Mouse (Mus musculus) MEL (cell line): Measurements from ENCODE around the gene Csad.

Experiments used
- BHLHE40 ChIP-seq: IDR thresholded peaks from 2 replicates; pipeline ENCODE4 v1.6.1; 2012; ENCODE audit warnings: low read depth, mild to moderate bottlenecking, inconsistent platforms, low read length, improper control_type of control experiment, borderline replicate concordance
- CHD1 ChIP-seq: IDR thresholded peaks from 2 replicates; pipeline ENCODE4 v1.6.1; 2012; ENCODE audit warnings: low read depth, mild to moderate bottlenecking, inconsistent platforms, low read length, improper control_type of control experiment
- CTCF ChIP-seq, 3 experiments: IDR thresholded peaks in 2 of 3; conservative IDR thresholded peaks in 1 of 3; 2 replicates each; pipeline ENCODE4 v1.5.1; 2011 to 2012; ENCODE audit warnings: low read length in 3 of 3, low read depth in 2 of 3, mild to moderate bottlenecking in 2 of 3, improper control_type of control experiment in 1 of 3, inconsistent platforms in 1 of 3, mixed read lengths in 1 of 3, moderate library complexity in 1 of 3; ENCODE audit not compliant: control insufficient read depth in 1 of 3, insufficient read depth in 1 of 3, poor library complexity in 1 of 3, severe bottlenecking in 1 of 3
- EP300 ChIP-seq, 2 experiments: IDR thresholded peaks; 2 replicates each; pipeline ENCODE4 v1.6.1; 2011; ENCODE audit warnings: improper control_type of control experiment in 2 of 2, low read length in 2 of 2, low read depth in 1 of 2, mild to moderate bottlenecking in 1 of 2
- KAT2A ChIP-seq: conservative IDR thresholded peaks from 2 replicates; pipeline ENCODE4 v1.6.1; 2012; ENCODE audit warnings: low read depth, low read length, improper control_type of control experiment, inconsistent platforms
- MAFK ChIP-seq: IDR thresholded peaks from 2 replicates; pipeline ENCODE4 v1.6.1; 2011; ENCODE audit warnings: low read depth, mild to moderate bottlenecking, low read length, improper control_type of control experiment, borderline replicate concordance
- MAX ChIP-seq: IDR thresholded peaks from 2 replicates; pipeline ENCODE4 v1.6.1; 2011; ENCODE audit warnings: low read length, improper control_type of control experiment
- POLR2A ChIP-seq, 2 experiments: IDR thresholded peaks; 2 replicates each; pipeline ENCODE4 v1.6.1; 2011 to 2012; ENCODE audit warnings: low read length in 2 of 2, mild to moderate bottlenecking in 2 of 2, control low read depth in 1 of 2, improper control_type of control experiment in 1 of 2, low read depth in 1 of 2, moderate library complexity in 1 of 2; ENCODE audit not compliant: control insufficient read depth in 1 of 2, insufficient read depth in 1 of 2, poor library complexity in 1 of 2
- POLR2AphosphoS5 ChIP-seq: IDR thresholded peaks from 2 replicates; pipeline ENCODE4 v1.6.1; 2012; ENCODE audit warnings: low read depth, borderline replicate concordance, mild to moderate bottlenecking, inconsistent platforms, low read length, moderate library complexity, mixed read lengths
- SIN3A ChIP-seq: IDR thresholded peaks from 2 replicates; pipeline ENCODE4 v1.6.1; 2012; ENCODE audit warnings: low read length, improper control_type of control experiment, inconsistent platforms
- TAL1 ChIP-seq: IDR thresholded peaks from 2 replicates; pipeline ENCODE4 v1.6.1; 2012; ENCODE audit warnings: mild to moderate bottlenecking, inconsistent platforms, low read length, moderate library complexity, mixed read lengths
- TCF12 ChIP-seq: IDR thresholded peaks from 2 replicates; pipeline ENCODE4 v1.6.1; 2014; ENCODE audit warnings: low read depth, mild to moderate bottlenecking, inconsistent platforms, low read length, improper control_type of control experiment, moderate library complexity
- UBTF ChIP-seq: IDR thresholded peaks from 2 replicates; pipeline ENCODE4 v1.6.1; 2012; ENCODE audit warnings: low read depth, mild to moderate bottlenecking, inconsistent platforms, low read length, improper control_type of control experiment, moderate library complexity, borderline replicate concordance; ENCODE audit not compliant: insufficient read depth
- ZC3H11A ChIP-seq: IDR thresholded peaks from 2 replicates; pipeline ENCODE4 v1.6.1; 2012; ENCODE audit warnings: low read depth, mild to moderate bottlenecking, inconsistent platforms, low read length, improper control_type of control experiment

DNA sequence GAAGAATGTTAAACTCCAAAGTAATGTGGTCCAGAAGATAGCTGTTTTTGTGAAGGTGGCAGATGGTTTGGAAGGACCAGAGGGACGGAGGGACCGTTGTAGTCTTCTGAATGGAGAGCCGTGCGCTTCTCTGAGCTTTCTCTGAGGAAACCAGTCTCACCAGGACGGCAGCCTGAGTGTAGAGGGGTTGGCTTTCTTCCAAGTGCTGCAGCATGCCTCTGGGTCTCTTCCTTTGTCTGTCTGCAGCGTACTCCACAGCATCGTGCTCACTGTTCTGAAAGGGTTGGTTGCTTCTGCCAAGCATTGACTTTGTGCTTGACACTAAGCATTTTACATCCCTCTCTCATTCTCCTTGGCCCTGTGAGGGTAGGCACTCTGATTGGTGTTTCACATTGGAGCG is 1.3 kb upstream of the Csad start:
- TF ChIP-seq CTCF (IDR thresholded peaks at IDR 0.05 in 2 of 3, conservative IDR thresholded peaks at IDR 0.05 in 1 of 3; ENCODE audit: control insufficient read depth in 1 of 3, insufficient read depth in 1 of 3, low read depth in 2 of 3, low read length in 3 of 3, poor library complexity in 1 of 3, severe bottlenecking in 1 of 3): no peak
- no peak for TF ChIP-seq MAX
- TF ChIP-seq TAL1: no peak
- TF ChIP-seq EP300 (IDR thresholded peaks at IDR 0.05; ENCODE audit: low read depth in 1 of 2, low read length in 2 of 2): no peak
- TF ChIP-seq SIN3A: no peak
- no peak for TF ChIP-seq CHD1
- TF ChIP-seq POLR2A (IDR thresholded peaks at IDR 0.05; ENCODE audit: control insufficient read depth in 1 of 2, insufficient read depth in 1 of 2, low read depth in 1 of 2, low read length in 2 of 2, poor library complexity in 1 of 2): no peak
- TF ChIP-seq MAFK: no peak
- no peak for TF ChIP-seq UBTF
- no peak for TF ChIP-seq POLR2AphosphoS5
- TF ChIP-seq ZC3H11A: no peak
- no peak for TF ChIP-seq KAT2A
- TF ChIP-seq TCF12: no peak
- no peak for TF ChIP-seq BHLHE40
